8 mouse cellular contexts compared by ENCODE assay signal in genomic region chr1:38985308-38985707, GRCm38 (mm10). TPM values are rescaled to one million over a fixed set of nuclear protein-coding genes. Genes with fewer than 3 reads are reported as not detected.
DNase-seq lines count a peak whose midpoint lies in the region; ATAC-seq and TF ChIP-seq lines count a peak whose summit lies in the region.

TSS of gene Pdcl3 (plus strand) at chr1:38985608.

- DNase-seq in CH12.LX (ENCODE audit: extremely low read depth) (no peak), Patski (ENCODE audit: low read depth, low spot score) (no peak), MN1 (ENCODE audit: low spot score) (no peak)
- no peak for DNase-seq in hindbrain, embryonic 11.5 days (ENCODE audit: low spot score)
- no peak for DNase-seq in liver, embryonic 13.5 days
- no peak for DNase-seq in cerebellum, postnatal 4 days (ENCODE audit: low spot score in 2 of 2)
- DNase-seq in right cerebral cortex, adult 18-20 months: no peak

- CTCF ChIA-PET in Patski (lab: Charles Lee): no interaction called here

- no peaks in the 10 kb centered on the region for H3K27me3 ChIP-seq in CH12.LX (replicated peaks)
- H3K27me3 ChIP-seq in Patski: no peaks in the 10 kb centered on the region
- no peaks in the 10 kb centered on the region for H3K27me3 ChIP-seq in forebrain, embryonic 16.5 days (replicated peaks; ENCODE audit: control insufficient read depth, insufficient read depth, low read length)
- no peaks in the 10 kb centered on the region for H3K27me3 ChIP-seq in hindbrain, embryonic 11.5 days (ENCODE audit: control insufficient read depth, insufficient read depth, low read length)
- H3K27me3 ChIP-seq in liver, embryonic 13.5 days: no peaks in the 10 kb centered on the region

- no peak within 1 kb of the TSS for H3K4me3 ChIP-seq in CH12.LX (replicated peaks in 1 of 3; ENCODE audit: low read depth in 2 of 3, low read length in 2 of 3, poor library complexity in 1 of 3)
- H3K4me3 ChIP-seq in forebrain, embryonic 16.5 days (replicated peaks; ENCODE audit: low read length): no peak within 1 kb of the TSS
- no peak within 1 kb of the TSS for H3K4me3 ChIP-seq in hindbrain, embryonic 11.5 days (ENCODE audit: low read depth, low read length)
- no peak within 1 kb of the TSS for H3K4me3 ChIP-seq in liver, embryonic 13.5 days (replicated peaks)

- TF ChIP-seq POLR2A in CH12.LX (IDR thresholded peaks at IDR 0.05; ENCODE audit: low read depth, low read length): no peak

- 89% methylated on average over 3 of the region's 3 CpGs for WGBS in forebrain, embryonic 16.5 days
- WGBS in hindbrain, embryonic 11.5 days: 85% methylated on average over 3 of the region's 3 CpGs
- 61% methylated on average over 3 of the region's 3 CpGs for WGBS in liver, embryonic 13.5 days (ENCODE audit: insufficient replicate concordance)

- POLR2A ChIA-PET in Patski (lab: Charles Lee): no interaction called here

- TF ChIP-seq EP300 in CH12.LX (IDR thresholded peaks at IDR 0.05; ENCODE audit: low read length): no peak

- TF ChIP-seq CTCF in CH12.LX (conservative IDR thresholded peaks at IDR 0.05 in 1 of 2, IDR thresholded peaks at IDR 0.05 in 1 of 2; ENCODE audit: low read depth in 2 of 2, low read length in 2 of 2) (no peak), Patski (IDR thresholded peaks at IDR 0.05) (no peak)

- H3K4me2 ChIP-seq in CH12.LX (ENCODE audit: insufficient read depth, low read depth, poor library complexity, severe bottlenecking): no peak within 1 kb of the TSS
- no peak within 1 kb of the TSS for H3K4me2 ChIP-seq in forebrain, embryonic 16.5 days (ENCODE audit: low read length)
- H3K4me2 ChIP-seq in hindbrain, embryonic 11.5 days (replicated peaks; ENCODE audit: low read depth, low read length): no peak within 1 kb of the TSS
- H3K4me2 ChIP-seq in liver, embryonic 13.5 days: no peak within 1 kb of the TSS

- peaks cover 3% of the 10 kb centered on the region for H3K9me3 ChIP-seq in CH12.LX (replicated peaks; ENCODE audit: low read length)
- H3K9me3 ChIP-seq in forebrain, embryonic 16.5 days (ENCODE audit: control insufficient read depth, low read length): no peaks in the 10 kb centered on the region
- H3K9me3 ChIP-seq in hindbrain, embryonic 11.5 days (ENCODE audit: control insufficient read depth, low read length): no peaks in the 10 kb centered on the region
- H3K9me3 ChIP-seq in liver, embryonic 13.5 days (replicated peaks): no peaks in the 10 kb centered on the region

- H3K27ac ChIP-seq in CH12.LX (ENCODE audit: insufficient read depth, low read depth): no peak within 1 kb of the TSS
- H3K27ac ChIP-seq in forebrain, embryonic 16.5 days (ENCODE audit: low read length): no peak within 1 kb of the TSS
- H3K27ac ChIP-seq in hindbrain, embryonic 11.5 days (ENCODE audit: low read depth, low read length): no peak within 1 kb of the TSS
- no peak within 1 kb of the TSS for H3K27ac ChIP-seq in liver, embryonic 13.5 days

- H3K9ac ChIP-seq in CH12.LX (ENCODE audit: insufficient read depth, low read depth): no peak within 1 kb of the TSS
- no peak within 1 kb of the TSS for H3K9ac ChIP-seq in forebrain, embryonic 16.5 days (replicated peaks; ENCODE audit: low read depth, low read length)
- H3K9ac ChIP-seq in hindbrain, embryonic 11.5 days (ENCODE audit: low read depth, low read length): no peak within 1 kb of the TSS
- H3K9ac ChIP-seq in liver, embryonic 13.5 days: no peak within 1 kb of the TSS

- in situ Hi-C loops in CH12.LX (cut with MboI; ENCODE audit: low pct_ligation_motif_present, low pct_unique_long_range_greater_than_20kb, low sequenced_read_pairs) (no loop called here), Patski (cut with MboI; ENCODE audit: low pct_unique_long_range_greater_than_20kb) (no loop called here)

- dilution Hi-C loops in CH12.LX (cut with MboI; ENCODE audit: extremely low pct_ligation_motif_present, extremely low pct_unique_long_range_greater_than_20kb, low sequenced_read_pairs): no loop called here

- peaks cover 0 to 4% of the 10 kb centered on the region in 2 experiments for H3K36me3 ChIP-seq in CH12.LX (replicated peaks in 1 of 2; ENCODE audit: control insufficient read depth in 1 of 2, insufficient read depth in 1 of 2, low read length in 1 of 2)
- no peaks in the 10 kb centered on the region for H3K36me3 ChIP-seq in forebrain, embryonic 16.5 days (ENCODE audit: control insufficient read depth, insufficient read depth)
- no peaks in the 10 kb centered on the region for H3K36me3 ChIP-seq in hindbrain, embryonic 11.5 days (ENCODE audit: control insufficient read depth, insufficient read depth, low read length)
- no peaks in the 10 kb centered on the region for H3K36me3 ChIP-seq in liver, embryonic 13.5 days

- peaks cover 7% of the 10 kb centered on the region for H3K79me2 ChIP-seq in CH12.LX (replicated peaks; ENCODE audit: control insufficient read depth, extremely low read depth, insufficient read depth, poor library complexity, severe bottlenecking)

- H3K4me1 ChIP-seq in CH12.LX (ENCODE audit: control insufficient read depth in 1 of 2, insufficient read depth in 2 of 2): peaks cover 2 to 17% of the 10 kb centered on the region in 2 experiments; a peak in 3 of 4 replicates
- peaks cover 13% of the 10 kb centered on the region for H3K4me1 ChIP-seq in forebrain, embryonic 16.5 days (replicated peaks; ENCODE audit: control insufficient read depth, insufficient read depth, low read length)
- peaks cover 3% of the 10 kb centered on the region; the same call in 1 of the 2 replicates for H3K4me1 ChIP-seq in hindbrain, embryonic 11.5 days (replicated peaks; ENCODE audit: control insufficient read depth, insufficient read depth, low read length)
- H3K4me1 ChIP-seq in liver, embryonic 13.5 days (replicated peaks): peaks cover 18% of the 10 kb centered on the region

- no peak for TF ChIP-seq RAD21 in CH12.LX (IDR thresholded peaks at IDR 0.05; ENCODE audit: low read depth, low read length)

- no peak for ATAC-seq in Patski
- no peak for ATAC-seq in forebrain, embryonic 16.5 days
- ATAC-seq in hindbrain, embryonic 11.5 days (ENCODE audit: low FRiP score): no peak
- no peak for ATAC-seq in liver, embryonic 13.5 days (ENCODE audit: low read depth)

TF ChIP-seq in CH12.LX, 34 proteins besides CTCF, POLR2A, EP300 and RAD21:
- no peak for TF ChIP-seq MAZ (IDR thresholded peaks at IDR 0.05; ENCODE audit: low read depth, low read length)
- TF ChIP-seq USF1 (IDR thresholded peaks at IDR 0.05; ENCODE audit: low read depth, low read length): no peak
- TF ChIP-seq ZKSCAN1 (IDR thresholded peaks at IDR 0.05; ENCODE audit: borderline replicate concordance, low read depth, low read length): no peak
- TF ChIP-seq CHD2 (IDR thresholded peaks at IDR 0.05; ENCODE audit: low read length): no peak
- no peak for TF ChIP-seq POLR2AphosphoS2 (IDR thresholded peaks at IDR 0.05; ENCODE audit: low read depth, low read length)
- TF ChIP-seq ELF1 (IDR thresholded peaks at IDR 0.05; ENCODE audit: low read depth, low read length): no peak
- TF ChIP-seq NRF1 (IDR thresholded peaks at IDR 0.05; ENCODE audit: low read depth, low read length): no peak
- TF ChIP-seq MYC (IDR thresholded peaks at IDR 0.05; ENCODE audit: low read depth, low read length): no peak

RNA-seq across cellular contexts. Expression of gene Pdcl3, which starts in this region (rescaled TPM):
- total RNA-seq in CH12.LX (2012; rRNA removed) (55.6 and 60.7 TPM in 2 replicates), CH12.LX (2014; rRNA removed) (83.6 and 84.7 TPM in 2 replicates)
- polyA plus RNA-seq in CH12.LX (2012; ENCODE audit: insufficient read length, low read depth) (120 and 146 TPM in 2 replicates), Patski (2021) (235 TPM)
- 175 and 182 TPM in 2 replicates for polyA plus RNA-seq in forebrain, embryonic 16.5 days (2015; fragmentation: Nextera tagmentation; extraction: Ambion mirVana)
- 173 TPM in 2 replicates for polyA plus RNA-seq in hindbrain, embryonic 11.5 days (2014; fragmentation: Nextera tagmentation; extraction: Ambion mirVana)
- 50.9 and 60.3 TPM in 2 replicates for polyA plus RNA-seq in liver, embryonic 13.5 days (2015; fragmentation: Nextera tagmentation; extraction: Ambion mirVana)
